Mouse (Mus musculus) adrenal gland, postnatal 0 days (tissue): ENCODE data around the gene Hist1h4h. TPM values are rescaled to one million over a fixed set of nuclear protein-coding genes. Genes with fewer than 3 reads are reported as not detected.

Experiments used
- polyA plus RNA-seq: library from polyadenylated mRNA; unstranded; fragments of >200 nt; fragmentation: Nextera tagmentation; extraction: Ambion mirVana; gene quantifications from 2 replicates; pipeline ENCODE4 v1.2.1, GENCODE M21; 2015

Gene Hist1h4h
- polyA plus RNA-seq = 11.5 and 11.7 TPM in 2 replicates

DNA sequence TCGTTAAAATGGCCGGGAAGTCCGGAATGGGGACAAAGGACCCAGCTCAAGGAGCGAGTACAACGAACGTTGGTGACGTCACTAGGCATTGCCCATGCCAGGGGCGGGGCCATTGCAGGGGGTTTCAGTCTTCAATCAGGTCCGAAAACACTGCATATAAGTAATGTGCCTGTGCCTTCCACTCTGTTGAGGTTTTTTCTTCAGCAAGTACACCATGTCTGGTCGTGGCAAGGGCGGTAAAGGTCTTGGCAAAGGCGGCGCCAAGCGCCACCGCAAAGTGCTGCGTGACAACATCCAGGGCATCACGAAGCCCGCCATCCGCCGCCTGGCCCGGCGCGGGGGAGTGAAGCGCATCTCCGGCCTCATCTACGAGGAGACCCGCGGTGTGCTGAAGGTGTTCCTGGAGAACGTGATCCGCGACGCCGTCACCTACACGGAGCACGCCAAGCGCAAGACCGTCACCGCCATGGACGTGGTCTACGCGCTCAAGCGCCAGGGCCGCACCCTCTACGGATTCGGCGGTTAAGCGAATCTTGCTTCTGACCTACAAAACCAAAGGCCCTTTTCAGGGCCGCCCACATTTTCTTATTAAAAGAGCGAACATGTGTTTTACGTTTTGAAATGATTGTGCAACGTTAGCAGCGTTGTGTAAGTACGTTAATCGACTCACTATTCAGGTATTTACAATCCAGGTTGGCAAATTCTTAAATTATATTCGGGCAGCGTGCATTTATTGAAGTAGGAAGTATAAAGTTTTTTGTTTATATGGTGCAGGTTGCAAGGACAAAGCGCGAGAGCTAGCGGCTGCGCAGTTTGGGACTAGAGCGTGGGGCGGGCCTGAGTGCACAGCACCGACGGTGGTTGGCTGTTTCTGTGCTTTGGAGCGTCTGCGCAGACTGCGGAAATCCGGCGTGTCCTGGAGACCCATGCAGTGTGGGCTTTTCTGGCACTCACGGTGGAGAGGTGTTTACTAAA, at the start of gene Hist1h4h:
Gene Hist1h4h (plus strand): TSS at position 150 of the 975 bp plus-strand sequence.

DNA sequence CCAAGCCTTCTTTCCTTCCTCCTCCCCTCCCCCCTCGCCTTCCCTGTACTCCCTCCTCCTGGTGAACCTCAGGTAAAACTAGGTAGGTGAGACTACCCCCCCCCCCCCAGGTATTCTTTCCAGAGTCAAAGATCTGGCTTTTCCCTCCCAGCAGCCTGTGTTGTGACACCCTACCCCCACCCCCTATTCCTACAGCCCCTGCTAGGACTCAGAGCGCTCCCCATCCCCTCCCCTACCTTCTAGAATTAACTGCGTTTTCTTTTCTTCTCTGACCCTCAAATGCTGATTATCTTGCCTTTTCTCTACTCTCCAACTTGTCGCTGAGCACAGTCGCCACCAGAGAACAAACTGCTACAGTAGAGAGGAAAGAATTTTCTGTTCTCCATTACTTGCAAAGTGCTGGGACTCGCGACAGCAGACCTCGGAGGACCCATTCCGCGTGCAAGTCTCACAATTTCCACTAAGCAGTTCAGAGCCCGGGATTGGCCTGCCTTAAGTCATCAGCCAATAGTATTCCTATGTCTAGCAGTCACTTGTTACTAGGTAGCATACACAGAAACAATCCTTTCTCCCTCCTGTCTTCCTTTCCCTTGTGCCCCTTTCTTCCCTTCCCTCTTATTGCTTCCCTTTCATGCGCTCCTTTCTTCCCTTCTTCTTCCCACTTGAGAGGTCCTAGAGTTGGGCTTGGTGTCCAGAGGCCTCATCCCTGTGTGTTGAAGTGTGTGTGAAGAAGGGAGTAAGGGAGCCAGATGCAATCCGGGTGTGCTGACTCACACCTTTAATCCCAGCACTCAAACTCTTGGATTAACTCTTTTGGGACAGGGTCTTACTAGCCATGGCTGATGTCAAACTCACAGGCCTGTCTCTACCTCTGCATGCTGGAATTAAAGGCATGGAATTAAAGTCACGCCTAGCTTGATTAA, 42.2 kb upstream of the Hist1h4h start, which contains the start of gene Btn2a2:
Gene Btn2a2 (minus strand): TSS at position 458 of the 923 bp plus-strand sequence.

DNA sequence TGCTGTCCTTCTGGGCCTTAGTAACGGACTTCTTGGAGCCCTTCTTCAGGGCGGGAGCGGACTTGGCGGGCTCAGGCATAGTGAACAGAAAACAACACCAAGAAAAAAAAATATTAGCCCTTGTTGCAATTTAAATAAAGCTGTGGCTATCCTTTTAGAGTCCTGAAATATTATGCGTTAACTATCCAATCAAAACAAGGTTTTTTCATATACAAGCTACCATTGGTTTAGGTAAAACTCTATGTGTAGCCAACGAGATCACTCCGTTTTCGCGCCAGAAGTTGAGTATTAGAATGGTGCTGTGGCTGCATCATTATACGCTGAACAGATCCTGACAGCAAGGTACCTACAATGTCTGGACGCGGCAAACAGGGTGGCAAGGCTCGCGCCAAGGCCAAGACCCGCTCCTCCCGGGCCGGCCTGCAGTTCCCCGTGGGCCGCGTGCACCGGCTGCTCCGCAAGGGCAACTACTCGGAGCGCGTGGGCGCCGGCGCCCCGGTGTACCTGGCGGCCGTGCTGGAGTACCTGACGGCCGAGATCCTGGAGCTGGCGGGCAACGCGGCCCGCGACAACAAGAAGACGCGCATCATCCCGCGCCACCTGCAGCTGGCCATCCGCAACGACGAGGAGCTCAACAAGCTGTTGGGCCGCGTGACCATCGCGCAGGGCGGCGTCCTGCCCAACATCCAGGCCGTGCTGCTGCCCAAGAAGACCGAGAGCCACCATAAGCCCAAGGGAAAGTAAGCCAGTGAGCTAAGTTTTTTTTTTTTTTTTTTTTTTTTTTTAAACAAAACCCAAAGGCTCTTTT, 2.9 kb downstream of the Hist1h4h start, which contains the start of gene Hist1h2af:
Gene Hist1h2af (plus strand): TSS at position 347 of the 808 bp plus-strand sequence.

DNA sequence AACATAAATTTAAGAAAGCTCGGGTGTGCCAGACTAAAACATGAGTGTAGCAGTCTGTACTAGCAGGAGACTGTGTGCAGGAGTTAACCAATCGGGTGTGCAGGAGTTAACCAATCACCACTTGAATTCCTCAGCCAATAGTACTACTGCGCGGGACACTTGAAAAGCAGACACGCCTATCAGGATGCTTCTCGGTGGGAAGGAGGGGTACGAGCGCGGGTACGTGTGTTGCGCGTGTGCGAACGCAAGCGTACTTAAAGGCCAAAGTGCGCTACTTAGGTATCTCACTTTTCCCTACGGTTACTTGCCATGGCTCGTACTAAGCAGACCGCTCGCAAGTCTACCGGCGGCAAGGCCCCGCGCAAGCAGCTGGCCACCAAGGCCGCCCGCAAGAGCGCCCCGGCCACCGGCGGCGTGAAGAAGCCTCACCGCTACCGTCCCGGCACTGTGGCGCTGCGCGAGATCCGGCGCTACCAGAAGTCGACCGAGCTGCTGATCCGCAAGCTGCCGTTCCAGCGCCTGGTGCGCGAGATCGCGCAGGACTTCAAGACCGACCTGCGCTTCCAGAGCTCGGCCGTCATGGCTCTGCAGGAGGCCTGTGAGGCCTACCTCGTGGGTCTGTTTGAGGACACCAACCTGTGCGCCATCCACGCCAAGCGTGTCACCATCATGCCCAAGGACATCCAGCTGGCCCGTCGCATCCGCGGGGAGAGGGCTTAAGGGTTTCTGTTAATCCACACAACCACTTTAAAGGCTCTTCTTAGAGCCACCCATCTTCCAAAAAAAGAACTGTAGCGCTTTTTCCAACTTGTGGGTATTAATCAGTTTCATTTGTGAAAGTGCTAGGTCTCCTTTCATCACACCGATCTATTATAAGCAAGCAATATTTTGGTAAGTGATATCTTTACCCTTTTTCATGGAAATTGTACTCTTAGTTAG, 4.6 kb downstream of the Hist1h4h start, which contains the start of gene Hist1h3g:
Gene Hist1h3g (plus strand): TSS at position 286 of the 939 bp plus-strand sequence.

DNA sequence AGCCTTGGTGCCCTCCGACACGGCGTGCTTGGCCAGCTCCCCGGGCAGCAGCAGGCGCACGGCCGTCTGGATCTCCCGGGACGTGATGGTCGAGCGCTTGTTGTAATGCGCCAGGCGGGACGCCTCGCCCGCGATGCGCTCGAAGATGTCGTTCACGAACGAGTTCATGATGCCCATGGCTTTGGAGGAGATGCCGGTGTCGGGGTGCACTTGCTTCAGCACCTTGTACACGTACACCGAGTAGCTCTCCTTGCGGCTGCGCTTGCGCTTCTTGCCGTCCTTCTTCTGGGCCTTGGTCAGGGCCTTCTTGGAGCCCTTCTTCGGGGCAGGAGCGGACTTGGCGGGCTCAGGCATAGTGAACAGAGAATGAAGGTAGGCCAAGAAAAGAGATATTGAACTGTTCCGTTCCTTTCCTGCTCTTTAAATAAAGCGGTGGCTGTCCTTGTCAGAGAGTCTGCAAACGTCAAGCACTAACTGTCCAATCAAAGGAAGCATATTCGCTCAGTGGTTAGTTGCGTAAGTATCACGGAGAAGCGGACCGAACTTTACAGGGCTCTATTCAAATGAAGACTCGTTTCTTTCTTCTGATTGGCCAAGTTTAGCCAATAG, 12.3 kb downstream of the Hist1h4h start, which contains the start of gene Hist1h2bh:
Gene Hist1h2bh (minus strand): TSS at position 394 of the 609 bp plus-strand sequence.

DNA sequence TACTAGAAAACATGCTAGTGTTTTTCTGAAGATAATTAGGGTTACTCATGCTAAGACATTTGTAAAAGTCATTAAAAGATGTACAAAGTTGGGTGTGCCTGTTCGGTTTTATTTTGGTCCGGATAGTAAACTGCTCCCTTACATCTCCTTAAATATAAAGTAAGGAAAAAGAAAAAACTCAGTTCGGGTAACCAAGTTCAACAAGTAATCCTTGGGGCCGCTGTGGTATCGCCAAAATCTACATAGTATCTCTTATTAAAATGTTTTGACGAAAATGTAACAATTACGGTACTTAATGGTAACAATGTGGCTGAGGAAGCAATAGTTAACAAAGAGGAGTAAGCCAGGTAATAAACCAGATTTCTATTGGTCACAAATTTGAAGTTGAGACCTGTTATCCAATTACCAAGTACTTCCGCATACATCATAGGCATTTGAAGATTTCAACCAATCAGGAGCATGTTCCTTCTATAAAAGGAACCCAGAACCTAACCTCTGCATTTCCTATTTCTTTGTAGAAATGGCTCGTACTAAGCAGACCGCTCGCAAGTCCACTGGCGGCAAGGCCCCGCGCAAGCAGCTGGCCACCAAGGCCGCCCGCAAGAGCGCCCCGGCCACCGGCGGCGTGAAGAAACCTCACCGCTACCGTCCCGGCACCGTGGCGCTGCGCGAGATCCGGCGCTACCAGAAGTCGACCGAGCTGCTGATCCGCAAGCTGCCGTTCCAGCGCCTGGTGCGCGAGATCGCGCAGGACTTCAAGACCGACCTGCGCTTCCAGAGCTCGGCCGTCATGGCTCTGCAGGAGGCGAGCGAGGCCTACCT, 13.3 kb downstream of the Hist1h4h start, which contains the start of gene Hist1h3f:
Gene Hist1h3f (plus strand): TSS at position 88 of the 822 bp plus-strand sequence.

DNA sequence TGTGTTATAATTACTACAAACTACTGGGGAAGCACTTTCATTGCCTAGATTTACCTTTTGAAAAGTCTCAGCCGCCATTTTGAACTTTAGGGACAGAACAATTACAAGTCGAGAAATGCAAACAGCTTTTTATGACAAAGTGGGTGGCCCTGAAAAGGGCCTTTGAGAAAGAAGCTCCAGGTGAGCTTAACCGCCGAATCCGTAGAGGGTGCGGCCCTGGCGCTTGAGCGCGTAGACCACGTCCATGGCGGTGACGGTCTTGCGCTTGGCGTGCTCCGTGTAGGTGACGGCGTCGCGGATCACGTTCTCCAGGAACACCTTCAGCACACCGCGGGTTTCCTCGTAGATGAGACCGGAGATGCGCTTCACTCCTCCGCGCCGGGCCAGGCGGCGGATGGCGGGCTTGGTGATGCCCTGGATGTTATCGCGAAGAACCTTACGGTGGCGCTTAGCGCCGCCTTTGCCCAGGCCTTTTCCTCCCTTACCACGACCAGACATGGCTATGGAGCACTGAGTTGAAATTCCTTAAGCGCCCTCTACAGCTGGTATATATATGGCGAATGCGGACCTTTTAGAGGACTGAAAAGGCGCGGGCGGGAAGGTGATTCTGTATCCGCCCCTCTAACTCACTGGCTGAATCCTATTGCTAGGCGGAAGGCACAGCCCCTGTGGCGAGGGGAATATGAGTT, 20.4 kb downstream of the Hist1h4h start, which contains the start of gene Hist1h4f:
Gene Hist1h4f (minus strand): TSS at position 503 of the 689 bp plus-strand sequence.

DNA sequence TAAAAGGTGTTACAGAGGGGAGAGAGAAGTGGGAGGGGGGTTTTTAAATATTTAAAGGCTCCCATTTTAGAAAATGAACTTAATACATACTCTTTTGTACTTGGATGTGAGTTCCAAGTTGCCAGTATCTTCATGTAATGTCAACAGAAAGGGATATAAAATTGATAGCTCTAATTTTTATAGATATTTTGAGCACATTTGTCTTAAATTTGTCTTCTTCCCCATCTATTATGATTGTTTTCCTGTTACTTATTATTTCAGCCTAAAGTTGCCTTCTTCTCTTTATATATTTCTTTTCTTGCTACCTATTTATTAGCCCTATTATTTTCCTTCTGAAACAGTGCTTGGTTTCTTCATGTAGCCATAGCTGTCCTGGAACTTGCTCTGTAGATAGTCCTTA, 22.1 kb downstream of the Hist1h4h start, which contains the start of gene Hist1h1d:
Gene Hist1h1d (plus strand): TSS at position 301 of the 400 bp plus-strand sequence.

DNA sequence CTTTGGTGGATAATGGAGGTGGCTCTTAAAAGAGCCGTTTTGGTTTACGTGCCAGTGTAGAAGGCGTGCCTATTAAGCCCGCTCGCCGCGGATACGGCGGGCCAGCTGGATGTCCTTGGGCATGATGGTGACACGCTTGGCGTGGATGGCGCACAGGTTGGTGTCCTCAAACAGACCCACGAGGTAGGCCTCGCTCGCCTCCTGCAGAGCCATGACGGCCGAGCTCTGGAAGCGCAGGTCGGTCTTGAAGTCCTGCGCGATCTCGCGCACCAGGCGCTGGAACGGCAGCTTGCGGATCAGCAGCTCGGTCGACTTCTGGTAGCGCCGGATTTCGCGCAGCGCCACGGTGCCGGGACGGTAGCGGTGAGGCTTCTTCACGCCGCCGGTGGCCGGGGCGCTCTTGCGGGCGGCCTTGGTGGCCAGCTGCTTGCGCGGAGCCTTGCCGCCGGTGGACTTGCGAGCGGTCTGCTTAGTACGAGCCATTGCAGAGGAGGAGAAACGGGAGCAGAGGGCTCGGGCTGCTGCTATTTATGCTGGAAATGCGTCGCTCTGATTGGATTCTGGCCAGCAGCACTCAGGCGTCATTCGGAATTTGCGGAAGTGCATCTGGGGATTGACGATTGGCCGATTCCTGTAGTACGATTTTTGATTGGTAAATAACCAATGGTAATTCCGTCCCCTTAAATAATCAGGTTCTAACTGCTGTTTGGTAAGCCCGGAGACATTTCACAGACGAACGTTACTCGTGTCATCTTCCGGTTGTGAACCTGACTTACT, 31.2 kb downstream of the Hist1h4h start, which contains the start of gene Hist1h3e:
Gene Hist1h3e (minus strand): TSS at position 487 of the 777 bp plus-strand sequence.

DNA sequence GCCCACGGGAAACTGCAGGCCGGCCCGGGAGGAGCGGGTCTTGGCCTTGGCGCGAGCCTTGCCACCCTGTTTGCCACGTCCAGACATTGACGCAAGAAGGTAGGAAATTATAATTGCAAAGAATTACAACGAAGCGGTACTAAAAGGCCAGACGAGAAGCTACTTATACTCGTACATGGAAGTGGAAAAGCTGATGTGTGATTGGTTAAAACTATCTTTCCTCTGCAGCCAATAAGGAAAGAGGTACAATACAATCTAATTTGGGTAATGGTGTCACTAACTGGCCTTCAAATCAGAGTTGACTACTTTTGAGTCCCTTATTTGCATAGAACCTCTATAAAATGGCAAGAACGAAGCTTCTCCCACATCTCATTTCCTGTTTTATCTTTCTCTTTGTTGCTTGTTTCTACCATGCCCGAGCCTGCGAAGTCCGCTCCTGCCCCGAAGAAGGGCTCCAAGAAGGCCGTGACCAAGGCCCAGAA, 40.2 kb downstream of the Hist1h4h start, which contains the start of the genes Hist1h2ae and Hist1h2bg:
Gene Hist1h2ae (minus strand): TSS at position 199 of the 482 bp plus-strand sequence.
Gene Hist1h2bg (plus strand): TSS at position 375 of the 482 bp plus-strand sequence.

DNA sequence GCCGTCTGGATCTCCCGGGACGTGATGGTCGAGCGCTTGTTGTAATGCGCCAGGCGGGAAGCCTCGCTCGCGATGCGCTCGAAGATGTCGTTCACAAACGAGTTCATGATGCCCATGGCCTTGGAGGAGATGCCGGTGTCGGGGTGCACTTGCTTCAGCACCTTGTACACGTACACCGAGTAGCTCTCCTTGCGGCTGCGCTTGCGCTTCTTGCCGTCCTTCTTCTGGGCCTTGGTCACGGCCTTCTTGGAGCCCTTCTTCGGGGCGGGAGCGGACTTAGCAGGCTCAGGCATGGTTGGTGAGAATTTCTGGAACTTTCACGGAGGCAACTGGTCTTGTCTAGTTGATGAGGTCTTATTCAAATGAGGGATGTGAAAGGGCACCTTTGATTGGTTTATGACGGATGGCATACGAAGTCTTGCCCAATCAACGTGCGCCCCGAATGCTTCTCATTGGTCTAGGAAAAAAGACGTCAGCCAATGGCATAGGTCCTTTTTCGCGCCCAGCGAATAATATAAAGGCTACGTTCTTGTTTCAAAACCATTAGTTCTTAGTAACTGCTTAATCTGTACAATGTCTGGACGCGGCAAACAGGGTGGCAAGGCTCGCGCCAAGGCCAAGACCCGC, 43.2 kb downstream of the Hist1h4h start, which contains the start of the genes Hist1h2bf and Hist1h2ad:
Gene Hist1h2bf (minus strand): TSS at position 299 of the 627 bp plus-strand sequence.
Gene Hist1h2ad (plus strand): TSS at position 484 of the 627 bp plus-strand sequence.

DNA sequence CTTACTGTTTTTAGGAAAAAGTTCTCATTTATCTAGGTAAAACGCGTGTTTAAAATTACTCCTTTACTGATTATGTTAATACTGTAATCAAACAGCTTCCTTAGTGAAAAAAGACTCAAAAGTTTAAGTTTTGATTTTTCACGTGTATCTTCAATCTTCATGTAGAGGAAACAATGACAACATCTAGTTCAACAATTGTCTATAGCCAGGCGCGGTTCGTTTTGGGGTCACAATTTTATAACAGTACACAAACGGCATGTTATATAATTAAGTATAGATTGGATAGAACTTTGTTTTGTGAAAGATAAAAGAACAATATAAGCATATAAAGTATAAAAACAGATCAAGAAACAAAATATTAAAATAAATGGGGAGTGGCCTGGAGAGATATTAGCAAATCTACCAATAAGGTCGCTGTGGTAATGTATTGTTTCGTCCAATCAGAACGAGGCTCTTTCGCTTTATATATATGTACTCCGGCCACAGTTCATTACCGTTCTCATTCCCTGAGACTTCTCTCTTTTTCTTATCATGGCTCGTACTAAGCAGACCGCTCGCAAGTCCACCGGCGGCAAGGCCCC, 44.5 kb downstream of the Hist1h4h start, which contains the start of gene Hist1h3d:
Gene Hist1h3d (plus strand): TSS at position 493 of the 581 bp plus-strand sequence.

